Mouse (Mus musculus) cerebellum, adult 2 months (tissue): ENCODE results near the gene Krtap9-3. TPM values are rescaled to one million over a fixed set of nuclear protein-coding genes. Genes with fewer than 3 reads are reported as not detected.
A peak's percentile ranks its signal among the peaks of the same experiment; 100 is the strongest.
"Not testable (repeated sequence)": the region's sequence is repeated elsewhere in the genome, so short reads cannot be mapped to it uniquely, and the experiment has no call there.

Experiments
- DNase-seq, 2 experiments: peaks; one replicate each; pipeline ENCODE4 v3.0.0; 2021
- H3K27ac ChIP-seq: fragments of 200-500 bp; 2 replicates; pipeline ENCODE4 v1.5.1; 2012; ENCODE audit warnings: low read length, control low read depth, inconsistent platforms; ENCODE audit not compliant: insufficient read depth
- H3K27me3 ChIP-seq: fragments of 200-500 bp; 2 replicates; pipeline ENCODE4 v1.6.1; 2012; ENCODE audit warnings: inconsistent platforms, mild to moderate bottlenecking, low read length, moderate library complexity; ENCODE audit not compliant: control insufficient read depth, insufficient read depth
- H3K4me1 ChIP-seq: fragments of 200-500 bp; 2 replicates; pipeline ENCODE4 v1.6.1; 2011; ENCODE audit warnings: low read length; ENCODE audit not compliant: control insufficient read depth, insufficient read depth
- H3K4me3 ChIP-seq: fragments of 200-500 bp; replicated peaks from 2 replicates; pipeline ENCODE3; 2011; ENCODE audit warnings: mild to moderate bottlenecking, low read depth, low read length, control low read depth; ENCODE audit not compliant: insufficient read depth
- CTCF ChIP-seq: fragments of 200-500 bp; IDR thresholded peaks from 2 replicates; pipeline ENCODE4 v1.5.1; 2011; ENCODE audit warnings: low read depth, mild to moderate bottlenecking, control low read depth, low read length, moderate library complexity, borderline replicate concordance; ENCODE audit not compliant: insufficient read depth
- POLR2A ChIP-seq: fragments of 200-500 bp; IDR thresholded peaks from 2 replicates; pipeline ENCODE4 v1.6.1; 2011; ENCODE audit warnings: low read length, control low read depth, borderline replicate concordance; ENCODE audit not compliant: insufficient read depth
- WGBS: fragments of 180-500 bp; shearing (Covaris S2); methylation state at CpG from one replicate; pipeline ENCODE4 v1.1.7; 2018; 5-methylcytosine and 5-hydroxymethylcytosine counted together
- polyA plus RNA-seq: library from polyadenylated mRNA; depleted of rRNA; stranded (reverse); fragments of >200 nt; gene quantifications from 2 replicates; pipeline ENCODE4 v1.2.3, GENCODE M21; 2012

Krtap9-3 gene
- polyA plus RNA-seq, 1 experiment, result not detected

DNA sequence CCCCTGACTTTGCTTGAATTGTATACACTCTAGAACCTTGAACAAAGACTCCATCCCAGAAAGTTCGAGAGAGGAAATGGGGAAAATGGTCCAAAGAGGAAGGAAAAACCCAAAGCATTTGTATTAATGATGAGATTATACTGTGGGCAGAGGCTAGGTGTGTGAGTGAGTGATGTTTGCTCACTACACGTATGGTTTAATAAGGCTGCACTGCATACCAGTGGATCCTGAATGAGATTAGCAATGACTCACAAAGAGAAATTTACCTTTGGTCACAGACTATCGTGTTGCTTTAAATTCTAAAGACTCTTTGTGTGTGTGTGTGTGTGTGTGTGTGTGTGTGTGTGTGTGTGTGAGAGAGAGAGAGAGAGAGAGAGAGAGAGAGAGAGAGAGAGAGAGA is 33.0 kb upstream of the Krtap9-3 start:
- WGBS, result 74% methylated on average over 3 of the region's 3 CpGs
- no peak overlapping the region for H3K4me3 ChIP-seq
- TF ChIP-seq CTCF (no peak), POLR2A (no peak)
- H3K27ac ChIP-seq, result no peak overlapping the region
- DNase-seq, result no peak
- no peaks in the 10 kb centered on the region for H3K27me3 ChIP-seq
- H3K4me1 ChIP-seq, result no peaks in the 10 kb centered on the region

DNA sequence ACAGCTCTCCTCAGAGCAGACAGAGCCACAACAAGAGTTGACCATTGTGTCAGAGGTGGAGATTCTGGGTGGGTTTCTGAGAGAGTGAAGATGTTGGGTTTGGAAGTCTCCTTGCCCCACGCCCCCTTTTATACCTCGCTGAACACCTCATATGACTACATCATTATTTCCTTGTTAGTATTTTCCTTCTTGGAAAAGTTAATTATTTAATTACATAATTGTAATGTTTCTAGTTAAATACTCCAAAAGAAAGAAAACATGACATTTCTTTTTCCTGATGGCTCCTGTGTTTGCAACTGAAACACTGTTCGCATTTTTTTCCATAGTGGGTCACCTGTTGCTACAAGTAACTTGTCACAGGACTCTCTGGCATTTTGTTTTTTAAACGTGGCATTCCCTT is 30.2 kb upstream of the Krtap9-3 start, which contains the start of gene Krtap4-1:
Krtap4-1 (minus strand) TSS at position 101 of the 400 bp plus-strand sequence.
- H3K4me1 ChIP-seq, result no peaks in the 10 kb centered on the region
- TF ChIP-seq POLR2A (no peak), CTCF (no peak)
- no peak within 1 kb of the TSS for H3K27ac ChIP-seq
- H3K4me3 ChIP-seq, result no peak within 1 kb of the TSS
- DNase-seq, result no peak
- 83% methylated on average over 4 of the region's 4 CpGs for whole genome bisulfite sequencing
- H3K27me3 ChIP-seq, result no peaks in the 10 kb centered on the region

DNA sequence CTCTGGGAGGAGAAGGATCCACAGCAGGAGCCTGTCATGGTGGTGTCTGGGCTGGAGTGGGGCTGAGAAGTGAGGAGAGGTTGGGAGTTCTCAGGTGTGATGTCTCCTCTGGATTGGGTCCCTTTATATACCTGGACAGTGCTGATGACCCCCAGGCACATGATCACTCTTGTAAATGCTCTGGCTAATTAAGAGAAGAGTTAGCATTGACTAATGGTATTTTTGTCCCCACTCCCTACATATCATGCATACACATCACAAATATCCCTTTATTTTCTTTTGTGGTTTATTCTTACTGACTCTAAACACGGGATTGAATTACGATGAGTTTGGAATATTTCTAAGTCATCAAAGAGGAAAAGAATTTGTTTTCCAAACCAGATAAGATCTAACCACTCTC is 22.4 kb upstream of the Krtap9-3 start, which contains the start of gene Gm11562:
Gm11562 (minus strand) TSS at position 101 of the 400 bp plus-strand sequence.
- no peak for DNase-seq
- Histone ChIP-seq H3K4me1 (no peaks in the 10 kb centered on the region), H3K27me3 (no peaks in the 10 kb centered on the region), H3K4me3 (no peak within 1 kb of the TSS), H3K27ac (no peak within 1 kb of the TSS)
- TF ChIP-seq POLR2A, result no peak
- no peak for TF ChIP-seq CTCF
- WGBS, result 96% methylated on average over 2 of the region's 2 CpGs

DNA sequence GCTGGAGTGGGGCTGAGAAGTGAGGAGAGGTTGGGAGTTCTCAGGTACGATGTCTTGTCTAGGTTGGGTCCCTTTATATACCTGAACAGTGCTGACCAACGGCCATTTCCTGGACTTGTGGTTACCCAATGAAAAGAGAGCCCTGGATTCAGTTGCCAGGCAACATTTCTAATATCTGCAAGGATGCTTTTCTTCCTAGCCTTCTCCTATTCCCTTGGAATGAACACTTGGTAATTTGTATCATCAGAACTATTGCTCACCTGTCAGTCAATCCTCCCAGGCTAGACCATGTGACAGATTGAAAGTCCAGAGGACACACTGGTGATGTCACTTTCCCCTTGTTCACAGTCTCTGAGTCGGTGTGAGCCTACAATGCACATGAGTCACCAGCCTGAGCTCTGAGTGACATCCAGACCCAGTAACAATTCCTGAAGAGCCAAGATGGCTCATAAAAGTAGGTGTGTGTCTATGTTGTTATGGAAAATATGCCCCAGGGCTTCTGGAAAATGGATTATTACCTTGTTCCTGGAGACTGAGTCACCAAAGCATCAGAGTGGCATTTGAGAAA is 17.0 kb upstream of the Krtap9-3 start, which contains the start of gene Krtap2-4:
Krtap2-4 (minus strand) TSS at position 51 of the 568 bp plus-strand sequence.
- H3K4me3 ChIP-seq, result no peak within 1 kb of the TSS
- no peak for DNase-seq
- 60% methylated on average over 3 of the region's 3 CpGs for WGBS
- H3K4me1 ChIP-seq, result no peaks in the 10 kb centered on the region
- no peaks in the 10 kb centered on the region for H3K27me3 ChIP-seq
- TF ChIP-seq CTCF, result no peak
- TF ChIP-seq POLR2A, result no peak
- H3K27ac ChIP-seq, result no peak within 1 kb of the TSS

DNA sequence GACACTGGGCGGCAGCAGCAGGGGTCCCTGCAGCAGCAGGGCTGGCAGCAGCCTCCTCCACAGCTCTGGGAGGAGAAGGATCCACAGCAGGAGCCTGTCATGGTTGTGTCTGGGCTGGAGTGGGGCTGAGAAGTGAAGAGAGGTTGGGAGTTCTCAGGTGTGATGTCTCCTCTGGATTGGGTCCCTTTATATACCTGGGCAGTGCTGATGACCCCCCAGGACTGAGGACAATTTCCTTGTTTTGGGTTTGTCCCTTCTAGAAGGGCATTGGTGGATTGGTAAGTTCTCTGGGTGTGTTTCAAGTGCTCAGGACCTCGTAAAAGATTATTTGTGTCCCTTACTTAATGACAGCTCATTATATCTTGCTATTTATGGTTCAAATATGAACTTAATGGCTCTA is 12.2 kb upstream of the Krtap9-3 start, which contains the start of gene Gm11937:
Gm11937 (minus strand) TSS at position 101 of the 400 bp plus-strand sequence.
- not testable (repeated sequence) for DNase-seq, H3K27ac ChIP-seq, H3K4me1 ChIP-seq, H3K27me3 ChIP-seq, H3K4me3 ChIP-seq
- 83% methylated on average over 1 of the region's 2 CpGs for WGBS

DNA sequence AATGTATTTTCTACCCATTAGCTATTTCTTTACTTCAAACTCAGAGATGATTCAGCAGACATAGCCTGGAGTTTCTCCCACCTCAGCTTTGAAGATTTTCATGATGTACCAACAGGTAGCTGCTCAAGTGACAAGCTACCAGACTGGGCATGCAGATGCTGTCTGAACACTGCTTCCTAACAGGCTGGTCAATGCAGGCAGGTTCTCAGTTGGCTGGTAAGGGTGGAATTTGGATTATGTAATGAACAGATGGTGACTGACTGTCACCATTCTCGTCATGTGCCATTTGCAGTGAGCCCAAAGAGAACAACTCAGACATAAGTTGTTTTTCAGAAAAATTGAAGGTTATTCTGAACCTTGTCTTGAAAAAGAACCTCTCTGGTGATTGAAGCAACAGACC is 11.2 kb upstream of the Krtap9-3 start:
- Histone ChIP-seq H3K27ac (no peak overlapping the region), H3K4me1 (no peaks in the 10 kb centered on the region)
- peak; percentile 11 to 52 for DNase-seq

DNA sequence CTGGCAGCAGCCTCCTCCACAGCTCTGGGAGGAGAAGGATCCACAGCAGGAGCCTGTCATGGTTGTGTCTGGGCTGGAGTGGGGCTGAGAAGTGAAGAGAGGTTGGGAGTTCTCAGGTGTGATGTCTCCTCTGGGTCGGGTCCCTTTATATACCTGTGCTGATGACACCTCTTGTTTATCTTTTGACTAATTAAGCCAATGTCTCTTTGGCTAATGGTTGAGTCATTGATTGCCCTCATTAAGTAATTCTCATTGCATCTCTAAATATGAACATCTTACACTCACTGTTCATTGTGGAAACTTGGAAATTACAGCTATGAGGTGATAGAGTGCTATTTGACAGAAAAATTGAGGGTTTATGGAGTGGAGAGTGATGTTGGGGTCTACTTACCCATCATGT is 5.3 kb upstream of the Krtap9-3 start, which contains the start of gene Gm11938:
Gm11938 (minus strand) TSS at position 101 of the 400 bp plus-strand sequence.
- H3K4me3 ChIP-seq, H3K27me3 ChIP-seq, H3K27ac ChIP-seq, H3K4me1 ChIP-seq, DNase-seq: not testable (repeated sequence)
- 72% methylated on average over 1 of the region's 1 CpGs for WGBS

More for the DNA sequence above, 11.2 kb upstream of the Krtap9-3 start:
- TF ChIP-seq CTCF, result no peak
- no peak for TF ChIP-seq POLR2A
- Histone ChIP-seq H3K4me3 (no peak overlapping the region), H3K27me3 (no peaks in the 10 kb centered on the region)
- WGBS, result 17% methylated on average over 1 of the region's 1 CpGs

DNA sequence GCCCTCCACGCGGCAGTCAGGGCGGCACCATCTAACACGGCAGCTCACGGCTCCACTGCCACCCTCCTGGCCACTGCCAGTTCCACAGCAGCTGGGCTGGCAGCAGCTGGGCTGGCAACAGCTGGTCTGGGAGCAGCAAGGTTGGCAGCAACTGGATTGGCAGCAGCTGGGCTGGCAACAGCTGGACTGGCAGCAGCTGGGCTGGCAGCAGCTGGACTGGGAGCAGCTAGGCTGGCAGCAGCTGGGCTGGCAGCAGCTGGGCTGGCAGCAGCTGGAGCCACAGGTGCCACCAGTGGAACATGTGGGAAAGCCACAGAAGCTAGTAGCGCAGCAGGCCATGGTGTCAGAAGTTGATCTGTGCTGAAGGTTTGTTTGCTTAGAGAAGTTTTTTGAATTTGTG is 6.9 kb downstream of the Krtap9-3 start, which contains the start of gene Krtap1-3:
Krtap1-3 (minus strand) TSS at position 359 of the 400 bp plus-strand sequence.
- TF ChIP-seq POLR2A (no peak), CTCF (no peak)
- no peaks in the 10 kb centered on the region for H3K4me1 ChIP-seq
- 71% methylated on average over 6 of the region's 6 CpGs for WGBS
- H3K4me3 ChIP-seq, result no peak within 1 kb of the TSS
- no peak for DNase-seq
- no peak within 1 kb of the TSS for H3K27ac ChIP-seq
- no peaks in the 10 kb centered on the region for H3K27me3 ChIP-seq

DNA sequence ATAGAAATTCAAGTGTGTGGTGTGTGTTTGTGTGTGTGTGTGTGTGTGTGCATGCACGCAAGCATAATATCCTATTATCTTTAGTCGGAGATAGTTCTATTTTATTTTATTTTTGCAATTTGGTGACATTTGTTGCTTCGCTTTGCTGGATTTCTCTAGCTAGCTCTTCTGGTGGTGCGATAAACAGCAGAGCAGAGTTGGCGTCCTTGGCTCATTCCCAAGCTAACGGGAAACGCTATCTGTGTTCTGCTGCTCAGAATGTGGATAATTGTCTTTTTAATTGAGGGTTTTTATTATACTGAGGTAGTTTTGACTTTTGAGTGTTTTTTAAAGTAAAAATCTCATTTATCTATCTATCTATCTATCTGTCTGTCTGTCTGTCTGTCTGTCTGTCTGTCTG is 12.8 kb downstream of the Krtap9-3 start:
- no peak for DNase-seq
- no peak for TF ChIP-seq POLR2A
- no peak for TF ChIP-seq CTCF
- WGBS, result 78% methylated on average over 7 of the region's 7 CpGs
- H3K27me3 ChIP-seq, result no peaks in the 10 kb centered on the region
- no peaks in the 10 kb centered on the region for H3K4me1 ChIP-seq
- H3K27ac ChIP-seq, result no peak overlapping the region
- H3K4me3 ChIP-seq, result no peak overlapping the region
